Mouse (Mus musculus): ENCODE measurements around the gene Rnf10. TPM values are rescaled to one million over a fixed set of nuclear protein-coding genes. Genes with fewer than 3 reads are reported as not detected.

Rnf10 gene
- polyA plus RNA-seq, 1 experiment from 2014 or later, result 120 TPM

DNA sequence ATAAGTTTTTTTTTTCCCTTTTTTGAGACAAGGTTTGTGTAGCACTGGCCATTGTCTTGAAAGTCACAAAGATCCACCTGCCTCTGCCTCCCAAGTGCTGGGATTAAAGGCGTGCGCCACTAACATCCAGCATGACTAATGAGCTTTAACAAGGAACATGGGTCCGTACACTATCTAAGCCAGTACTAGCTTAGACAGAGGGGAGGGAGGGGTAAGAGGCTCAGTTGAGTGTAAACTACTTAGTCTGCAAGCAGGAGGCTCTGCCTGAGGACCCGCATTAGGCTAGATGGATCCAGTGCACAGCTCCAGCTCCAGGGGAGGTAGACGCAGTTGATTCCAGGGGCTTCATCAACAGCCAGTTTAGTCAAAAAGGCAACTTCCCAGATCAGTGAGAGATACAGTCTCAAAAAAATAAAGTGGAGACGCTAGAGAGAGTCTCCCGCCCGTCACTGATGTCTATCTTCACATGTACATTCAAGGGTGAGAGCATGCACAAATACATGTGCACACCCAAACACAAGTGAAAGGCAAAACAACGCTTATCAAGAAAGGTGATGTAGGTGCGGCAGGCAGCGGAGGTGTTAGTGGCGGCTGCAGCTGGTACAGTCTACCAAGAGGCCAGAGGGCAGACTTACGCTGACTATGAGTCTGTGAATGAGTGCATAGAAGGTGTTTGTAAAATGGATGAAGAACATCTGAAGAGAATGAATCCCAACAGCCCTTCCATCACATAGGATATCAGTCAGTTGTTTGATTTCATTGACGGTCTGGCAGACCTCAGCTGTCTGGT is 10.0 kb downstream of the Rnf10 start:
- H3K4me3 ChIP-seq (replicated peaks; ENCODE audit: low read depth, low read length), result no peak overlapping the region
- H3K27me3 ChIP-seq (ENCODE audit: insufficient read depth, low read length), result no peaks in the 10 kb centered on the region
- ATAC-seq (replicated peaks; ENCODE audit: low FRiP score, low read depth) (no peak), DNase-seq (ENCODE audit: low spot score) (no peak)
- no peak overlapping the region for H3K4me2 ChIP-seq (ENCODE audit: low read length)
- no peak overlapping the region for H3K9ac ChIP-seq (ENCODE audit: low read depth, low read length)
- H3K27ac ChIP-seq, result no peak overlapping the region
- H3K9me3 ChIP-seq (replicated peaks; ENCODE audit: low read length), result no peaks in the 10 kb centered on the region
- no peak for TF ChIP-seq CTCF (IDR thresholded peaks at IDR 0.05; ENCODE audit: low read depth)
- no peaks in the 10 kb centered on the region for H3K4me1 ChIP-seq (replicated peaks; ENCODE audit: insufficient read depth, low read length)
- 86% methylated on average over 14 of the region's 14 CpGs for WGBS
- peaks cover 15% of the 10 kb centered on the region; the same call in 1 of the 2 replicates for H3K36me3 ChIP-seq (ENCODE audit: insufficient read depth, low read length)

DNA sequence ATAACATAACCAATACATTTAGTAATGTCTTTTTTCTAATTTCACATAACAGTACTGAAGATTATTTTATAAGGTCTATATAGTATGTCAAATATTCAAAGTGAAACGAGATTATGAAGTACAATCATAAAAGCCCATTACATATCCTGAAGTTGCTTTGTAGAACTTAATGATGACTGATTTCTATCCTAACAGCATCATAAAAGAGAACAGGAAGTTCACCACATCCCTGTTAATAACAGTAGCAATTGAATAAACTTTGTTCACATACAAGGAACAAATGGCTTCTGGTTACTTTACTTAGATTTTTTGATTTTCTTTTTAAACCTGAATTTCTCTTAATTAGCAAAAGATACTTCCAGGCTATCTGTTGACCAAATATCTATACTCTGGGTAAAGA is 10.8 kb downstream of the Rnf10 start:
- 75% methylated on average over 1 of the region's 1 CpGs for WGBS
- Histone ChIP-seq H3K4me3 (replicated peaks; ENCODE audit: low read depth, low read length) (no peak overlapping the region), H3K27me3 (ENCODE audit: insufficient read depth, low read length) (no peaks in the 10 kb centered on the region), H3K36me3 (ENCODE audit: insufficient read depth, low read length) (peaks cover 23% of the 10 kb centered on the region), H3K27ac (no peak overlapping the region), H3K4me1 (replicated peaks; ENCODE audit: insufficient read depth, low read length) (no peaks in the 10 kb centered on the region), H3K9me3 (replicated peaks; ENCODE audit: low read length) (no peaks in the 10 kb centered on the region), H3K4me2 (ENCODE audit: low read length) (no peak overlapping the region), H3K9ac (ENCODE audit: low read depth, low read length) (no peak overlapping the region)
- no peak for ATAC-seq (replicated peaks; ENCODE audit: low FRiP score, low read depth)
- no peak for DNase-seq (ENCODE audit: low spot score)
- no peak for TF ChIP-seq CTCF (IDR thresholded peaks at IDR 0.05; ENCODE audit: low read depth)

DNA sequence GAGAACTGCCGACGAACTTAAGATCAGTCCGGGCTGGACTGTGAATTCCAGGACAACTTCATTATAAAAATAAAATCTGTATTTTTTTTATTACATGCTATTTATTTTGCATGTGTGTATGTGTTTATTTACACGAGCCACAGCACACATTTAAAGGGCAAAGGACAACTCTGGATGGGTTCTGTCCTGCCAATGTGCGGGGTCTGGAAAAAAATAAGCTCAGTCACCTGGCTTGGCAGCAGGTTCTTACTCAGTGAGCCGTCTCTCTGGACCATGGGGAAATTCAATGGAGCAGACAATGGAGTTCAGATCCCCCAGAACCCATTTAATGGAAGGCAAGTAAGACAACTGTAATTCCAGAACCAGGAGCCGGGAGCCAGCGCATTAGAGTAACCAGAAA is 11.6 kb downstream of the Rnf10 start:
- H3K4me1 ChIP-seq (replicated peaks; ENCODE audit: insufficient read depth, low read length), result no peaks in the 10 kb centered on the region
- H3K9ac ChIP-seq (ENCODE audit: low read depth, low read length), result no peak overlapping the region
- 83% methylated on average over 8 of the region's 8 CpGs for WGBS
- no peak overlapping the region for H3K4me2 ChIP-seq (ENCODE audit: low read length)
- no peak overlapping the region for H3K27ac ChIP-seq
- H3K36me3 ChIP-seq (ENCODE audit: insufficient read depth, low read length), result peaks cover 31% of the 10 kb centered on the region
- no peaks in the 10 kb centered on the region for H3K9me3 ChIP-seq (replicated peaks; ENCODE audit: low read length)
- ATAC-seq (replicated peaks; ENCODE audit: low FRiP score, low read depth) (no peak), DNase-seq (ENCODE audit: low spot score) (no peak)
- no peak for TF ChIP-seq CTCF (IDR thresholded peaks at IDR 0.05; ENCODE audit: low read depth)
- no peak overlapping the region for H3K4me3 ChIP-seq (replicated peaks; ENCODE audit: low read depth, low read length)
- H3K27me3 ChIP-seq (ENCODE audit: insufficient read depth, low read length), result no peaks in the 10 kb centered on the region

DNA sequence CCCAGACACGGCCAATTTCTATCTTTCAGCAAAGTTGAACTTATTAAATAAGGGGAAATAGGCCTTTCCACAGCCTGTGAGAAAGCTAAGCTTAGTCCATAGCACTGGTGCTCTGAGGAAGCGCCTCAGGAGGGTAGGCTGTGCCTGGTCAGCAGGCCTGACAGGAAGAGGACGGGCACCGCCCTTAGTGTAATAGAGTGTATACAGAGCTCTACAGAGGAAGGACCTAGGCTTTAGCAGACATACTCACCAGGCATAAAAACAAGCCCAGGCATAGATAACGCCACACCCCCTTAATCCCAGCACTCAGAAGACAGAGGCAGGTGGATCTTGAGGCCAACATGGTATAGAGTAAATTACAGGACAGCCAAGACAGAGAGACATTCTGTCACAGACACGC is 12.3 kb downstream of the Rnf10 start:
- WGBS, result 85% methylated on average over 6 of the region's 6 CpGs
- no peak for TF ChIP-seq CTCF (IDR thresholded peaks at IDR 0.05; ENCODE audit: low read depth)

DNA sequence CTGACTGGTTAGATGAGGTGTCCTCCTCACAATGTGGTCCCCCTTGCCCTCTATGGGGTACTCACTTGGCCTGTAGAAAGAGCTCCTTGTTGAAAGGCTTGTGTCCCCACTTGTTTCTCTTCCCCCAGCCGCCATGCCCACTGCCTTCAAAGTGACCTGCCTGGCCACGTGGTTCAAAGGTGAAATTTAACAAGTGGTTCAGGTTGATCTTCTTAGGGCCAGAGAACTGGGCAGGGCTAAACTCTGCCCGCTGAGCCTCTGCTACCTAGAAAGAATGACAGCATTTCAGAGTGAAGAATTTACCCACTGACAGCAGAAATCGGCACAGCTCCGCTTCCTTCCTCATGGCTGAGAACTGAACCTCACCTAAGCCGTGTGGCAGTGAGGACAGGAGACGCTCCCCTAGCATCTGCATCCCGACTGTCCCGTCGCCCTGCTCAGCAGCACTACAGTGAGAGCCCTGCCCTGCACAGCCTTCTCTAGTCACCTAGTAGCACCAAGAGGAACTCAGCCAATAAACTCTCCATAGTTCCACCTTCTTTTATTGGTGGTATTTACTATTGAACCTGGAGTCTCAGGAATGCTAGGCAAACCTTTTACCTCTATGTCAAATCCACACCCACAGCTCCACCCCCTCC is 15.7 kb downstream of the Rnf10 start:
- 86% methylated on average over 10 of the region's 10 CpGs for WGBS
- no peaks in the 10 kb centered on the region for H3K27me3 ChIP-seq (ENCODE audit: insufficient read depth, low read length)
- H3K36me3 ChIP-seq (ENCODE audit: insufficient read depth, low read length), result peaks cover 34% of the 10 kb centered on the region
- DNase-seq (ENCODE audit: low spot score) (no peak), ATAC-seq (replicated peaks; ENCODE audit: low FRiP score, low read depth) (no peak)
- no peak overlapping the region for H3K9ac ChIP-seq (ENCODE audit: low read depth, low read length)
- no peak overlapping the region for H3K4me3 ChIP-seq (replicated peaks; ENCODE audit: low read depth, low read length)
- H3K27ac ChIP-seq, result no peak overlapping the region
- H3K9me3 ChIP-seq (replicated peaks; ENCODE audit: low read length), result no peaks in the 10 kb centered on the region
- no peak overlapping the region for H3K4me2 ChIP-seq (ENCODE audit: low read length)
- H3K4me1 ChIP-seq (replicated peaks; ENCODE audit: insufficient read depth, low read length), result no peaks in the 10 kb centered on the region
- no peak for TF ChIP-seq CTCF (IDR thresholded peaks at IDR 0.05; ENCODE audit: low read depth)

More for the DNA sequence above, 12.3 kb downstream of the Rnf10 start:
- Histone ChIP-seq H3K36me3 (ENCODE audit: insufficient read depth, low read length) (peaks cover 38% of the 10 kb centered on the region), H3K9me3 (replicated peaks; ENCODE audit: low read length) (no peaks in the 10 kb centered on the region), H3K4me3 (replicated peaks; ENCODE audit: low read depth, low read length) (no peak overlapping the region), H3K4me1 (replicated peaks; ENCODE audit: insufficient read depth, low read length) (no peaks in the 10 kb centered on the region), H3K27ac (no peak overlapping the region), H3K4me2 (ENCODE audit: low read length) (no peak overlapping the region), H3K9ac (ENCODE audit: low read depth, low read length) (no peak overlapping the region), H3K27me3 (ENCODE audit: insufficient read depth, low read length) (no peaks in the 10 kb centered on the region)
- DNase-seq (ENCODE audit: low spot score), result no peak
- no peak for ATAC-seq (replicated peaks; ENCODE audit: low FRiP score, low read depth)

DNA sequence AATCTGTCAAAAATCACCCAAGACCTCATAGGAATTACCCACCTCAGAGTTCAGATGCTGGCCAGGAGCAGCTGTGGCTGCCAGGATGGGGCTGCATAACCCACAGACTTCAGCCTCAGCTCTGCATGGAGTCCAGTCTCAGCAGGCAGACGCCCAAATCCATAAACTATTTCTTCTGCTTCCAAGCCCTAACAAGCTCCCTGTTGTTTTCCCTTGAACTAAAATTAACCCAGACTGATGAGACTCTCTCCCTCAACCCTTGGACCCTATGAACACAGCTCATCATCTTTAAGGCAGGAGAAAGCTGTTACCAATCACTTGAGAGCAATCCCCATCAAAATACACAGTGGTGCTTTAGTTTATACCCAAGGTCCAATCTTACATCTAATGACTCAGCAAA is 17.2 kb downstream of the Rnf10 start:
- H3K4me2 ChIP-seq (ENCODE audit: low read length), result no peak overlapping the region

More for the DNA sequence above, 17.2 kb downstream of the Rnf10 start:
- Histone ChIP-seq H3K36me3 (ENCODE audit: insufficient read depth, low read length) (peaks cover 46% of the 10 kb centered on the region), H3K27me3 (ENCODE audit: insufficient read depth, low read length) (no peaks in the 10 kb centered on the region), H3K4me1 (replicated peaks; ENCODE audit: insufficient read depth, low read length) (no peaks in the 10 kb centered on the region), H3K4me3 (replicated peaks; ENCODE audit: low read depth, low read length) (no peak overlapping the region), H3K27ac (no peak overlapping the region), H3K9me3 (replicated peaks; ENCODE audit: low read length) (no peaks in the 10 kb centered on the region), H3K9ac (ENCODE audit: low read depth, low read length) (no peak overlapping the region)
- ATAC-seq (replicated peaks; ENCODE audit: low FRiP score, low read depth) (no peak), DNase-seq (ENCODE audit: low spot score) (no peak)
- 90% methylated on average over 1 of the region's 1 CpGs for WGBS
- no peak for TF ChIP-seq CTCF (IDR thresholded peaks at IDR 0.05; ENCODE audit: low read depth)

Data from kidney, postnatal 0 days (tissue).